In the genomic region with DNA sequence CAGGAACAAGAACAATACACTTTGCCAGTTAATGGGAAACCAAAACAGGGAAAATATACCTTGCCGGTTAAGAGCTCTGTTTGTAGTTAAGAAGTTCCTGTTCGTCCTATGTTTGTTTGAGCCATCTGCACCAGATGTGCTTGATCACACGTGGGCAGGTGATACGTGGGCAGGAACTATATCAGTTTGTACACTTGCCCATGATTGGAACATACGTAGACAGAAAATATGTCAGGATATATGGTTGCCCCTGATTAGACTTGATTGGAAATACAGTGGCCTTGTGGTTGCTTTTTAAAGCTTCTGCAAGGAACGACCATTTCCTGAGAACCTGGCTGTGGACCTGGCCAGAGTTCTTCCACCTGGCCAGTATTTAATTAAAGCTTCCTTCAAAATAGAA, we compare ENCODE assay signal across 25 mouse cellular contexts.
"Had no signal": no experiment of that assay in that cellular context is flagged by ENCODE, and none has a peak within 500 bp of the region (broad histone marks: within the 10 kb centered on the region; RNA-seq: fewer than 3 reads in every experiment).

No protein-coding gene starts in this region.

- H3K27ac ChIP-seq: gastrocnemius, adult 2 months; heart, adult 2 months; hindbrain, embryonic 13.5 days; hindbrain, embryonic 15.5 days; hindbrain, postnatal 0 days; kidney, embryonic 15.5 days; kidney, postnatal 0 days; limb, embryonic 10.5 days; limb, embryonic 12.5 days; liver, embryonic 13.5 days had no signal

- ATAC-seq: hindbrain, postnatal 0 days; intestine, embryonic 16.5 days had no signal

- H3K4me3 ChIP-seq: gastrocnemius, adult 2 months; heart, adult 2 months; heart, embryonic 12.5 days; hindbrain, embryonic 13.5 days; hindbrain, embryonic 15.5 days; kidney, embryonic 15.5 days; limb, embryonic 10.5 days; limb, embryonic 12.5 days; liver, embryonic 13.5 days had no signal

- DNase-seq: gastrocnemius, adult 2 months; gastrocnemius, postnatal 10 days; gastrocnemius, postnatal 25 days; heart, adult 11 months; heart, adult 2 months; heart, postnatal 10 days; heart, postnatal 4 days; kidney, adult 11 months; kidney, adult 2 months; kidney, adult 9 months; kidney, postnatal 14 days; kidney, postnatal 36 days; layer of hippocampus, adult 9-11 months; layer of hippocampus, postnatal 36 days; liver; liver, embryonic 13.5 days had no signal

- H3K9ac ChIP-seq: heart, embryonic 12.5 days; hindbrain, embryonic 13.5 days; hindbrain, embryonic 15.5 days; kidney, embryonic 15.5 days; limb, embryonic 12.5 days; liver, embryonic 13.5 days had no signal

- H3K9me3 ChIP-seq: heart, embryonic 12.5 days; hindbrain, embryonic 13.5 days; hindbrain, embryonic 15.5 days; kidney, embryonic 15.5 days; limb, embryonic 10.5 days; limb, embryonic 12.5 days; liver, embryonic 13.5 days had no signal

- H3K36me3 ChIP-seq: heart, embryonic 12.5 days; hindbrain, embryonic 13.5 days; hindbrain, embryonic 15.5 days; kidney, embryonic 15.5 days; limb, embryonic 10.5 days; limb, embryonic 12.5 days; liver, embryonic 13.5 days had no signal

- H3K4me1 ChIP-seq: heart, embryonic 12.5 days; hindbrain, embryonic 13.5 days; hindbrain, embryonic 15.5 days; kidney, embryonic 15.5 days; limb, embryonic 10.5 days; limb, embryonic 12.5 days; liver, embryonic 13.5 days had no signal

- H3K27me3 ChIP-seq: heart, embryonic 12.5 days; hindbrain, embryonic 13.5 days; hindbrain, embryonic 15.5 days; kidney, embryonic 15.5 days; limb, embryonic 12.5 days; liver, embryonic 13.5 days had no signal
